Mouse (Mus musculus) embryonic facial prominence, embryonic 11.5 days (tissue): Measurements from ENCODE around the gene Trp53rkb. TPM values are rescaled to one million over a fixed set of nuclear protein-coding genes. Genes with fewer than 3 reads are reported as not detected.

Experiments
- ATAC-seq: fragments of 200-750 bp; cut with Nextera tagmentation; replicated peaks from 2 replicates; pipeline ENCODE4 v1.8.0; 2017; ENCODE audit warnings: low read depth; ENCODE audit not compliant: insufficient number of reproducible peaks, low FRiP score, low TSS enrichment
- DNase-seq: peaks from one replicate; pipeline ENCODE4 v3.0.0-alpha.2; 2015; ENCODE audit warnings: low spot score
- H3K27ac ChIP-seq: fragments of 300-500 bp; sonication (generic); replicated peaks from 2 replicates; pipeline ENCODE4 v1.5.1; 2014; ENCODE audit warnings: mild to moderate bottlenecking, low read depth, low read length, control low read depth
- H3K27me3 ChIP-seq: fragments of 300-500 bp; sonication (generic); 2 replicates; pipeline ENCODE4 v1.6.1; 2014; ENCODE audit warnings: mild to moderate bottlenecking, low read length, moderate library complexity, mixed read lengths; ENCODE audit not compliant: control insufficient read depth, insufficient read depth
- H3K36me3 ChIP-seq: fragments of 300-500 bp; sonication (generic); replicated peaks from 2 replicates; pipeline ENCODE4 v1.6.1; 2014; ENCODE audit warnings: low read depth, mild to moderate bottlenecking, low read length, moderate library complexity, mixed read lengths; ENCODE audit not compliant: control insufficient read depth, insufficient read depth
- H3K4me1 ChIP-seq: fragments of 300-500 bp; sonication (generic); 2 replicates; pipeline ENCODE4 v1.6.1; 2014; ENCODE audit warnings: low read length, mixed read lengths; ENCODE audit not compliant: control insufficient read depth, insufficient read depth
- H3K4me2 ChIP-seq: fragments of 300-500 bp; sonication (generic); 2 replicates; pipeline ENCODE4 v1.6.1; 2014; ENCODE audit warnings: low read depth, mild to moderate bottlenecking, control low read depth, low read length, moderate library complexity
- H3K4me3 ChIP-seq: fragments of 300-500 bp; sonication (generic); 2 replicates; pipeline ENCODE4 v1.5.1; 2014; ENCODE audit warnings: low read depth, low read length, control low read depth
- H3K9ac ChIP-seq: fragments of 300-500 bp; sonication (generic); replicated peaks from 2 replicates; pipeline ENCODE4 v1.6.1; 2014; ENCODE audit warnings: mild to moderate bottlenecking, control low read depth, low read length
- H3K9me3 ChIP-seq: fragments of 300-500 bp; sonication (generic); replicated peaks from 2 replicates; pipeline ENCODE4 v1.6.1; 2016; ENCODE audit warnings: mild to moderate bottlenecking, low read length, inconsistent platforms, mixed read lengths; ENCODE audit not compliant: control insufficient read depth
- WGBS: fragments of 180-500 bp; shearing (Covaris S2); extraction: QIAGEN DNeasy Blood & Tissue Kit; methylation state at CpG from one replicate; pipeline ENCODE4 v1.1.7; 2014; 5-methylcytosine and 5-hydroxymethylcytosine counted together
- polyA plus RNA-seq: library from polyadenylated mRNA; unstranded; fragments of >200 nt; fragmentation: Nextera tagmentation; extraction: Ambion mirVana; gene quantifications from 2 replicates; pipeline ENCODE4 v1.2.1, GENCODE M21; 2014

The Trp53rkb gene
- polyA plus RNA-seq, 1 experiment from 2014 or later: 8.9 TPM

GRCm38 (mm10) chr2:166826491-166827224 lies 34.3 kb downstream of the Trp53rkb start:
- DNase-seq: no peak
- Histone ChIP-seq H3K9ac (no peak overlapping the region), H3K9me3 (no peaks in the 10 kb centered on the region), H3K27me3 (no peaks in the 10 kb centered on the region), H3K4me2 (no peak overlapping the region), H3K4me1 (no peaks in the 10 kb centered on the region), H3K36me3 (no peaks in the 10 kb centered on the region), H3K4me3 (no peak overlapping the region), H3K27ac (no peak overlapping the region)
- 92% methylated on average over 8 of the region's 8 CpGs for WGBS
- ATAC-seq: no peak

DNA sequence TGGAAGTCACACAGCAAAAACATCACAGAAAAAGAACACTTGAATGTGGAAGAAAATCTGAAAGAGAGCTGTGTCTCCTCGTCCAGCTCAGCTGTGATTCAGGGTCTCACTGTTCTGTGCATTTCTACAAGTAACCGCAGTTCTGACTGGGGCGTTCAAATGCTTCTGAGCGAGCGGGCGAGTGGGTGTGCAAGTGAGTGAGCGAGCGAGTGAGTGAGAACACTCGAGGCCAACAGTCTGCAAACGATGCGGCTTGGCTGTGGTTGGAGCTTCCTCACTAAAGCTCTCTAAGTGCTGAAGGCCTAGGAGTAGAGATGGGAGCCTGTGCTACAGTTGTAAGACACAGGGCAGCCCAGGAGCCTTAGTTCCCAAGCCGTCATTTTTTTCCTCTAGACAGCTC lies 36.0 kb downstream of the Trp53rkb start:
- 91% methylated on average over 12 of the region's 12 CpGs for WGBS
- ATAC-seq: no peak

GRCm38 (mm10) chr2:166830350-166830749 lies 38.0 kb downstream of the Trp53rkb start:
- Histone ChIP-seq H3K27ac (no peak overlapping the region), H3K9me3 (no peaks in the 10 kb centered on the region), H3K4me1 (no peaks in the 10 kb centered on the region), H3K9ac (no peak overlapping the region), H3K27me3 (no peaks in the 10 kb centered on the region), H3K4me3 (no peak overlapping the region), H3K4me2 (no peak overlapping the region), H3K36me3 (no peaks in the 10 kb centered on the region)
- ATAC-seq (no peak), DNase-seq (no peak)
- 88% methylated on average over 5 of the region's 5 CpGs for WGBS

More for the DNA sequence above, 36.0 kb downstream of the Trp53rkb start:
- DNase-seq: no peak
- no peaks in the 10 kb centered on the region for H3K27me3 ChIP-seq
- H3K9me3 ChIP-seq: no peaks in the 10 kb centered on the region
- H3K4me1 ChIP-seq: no peaks in the 10 kb centered on the region
- H3K4me3 ChIP-seq: no peak overlapping the region
- H3K27ac ChIP-seq: no peak overlapping the region
- H3K4me2 ChIP-seq: no peak overlapping the region
- no peak overlapping the region for H3K9ac ChIP-seq
- no peaks in the 10 kb centered on the region for H3K36me3 ChIP-seq

DNA sequence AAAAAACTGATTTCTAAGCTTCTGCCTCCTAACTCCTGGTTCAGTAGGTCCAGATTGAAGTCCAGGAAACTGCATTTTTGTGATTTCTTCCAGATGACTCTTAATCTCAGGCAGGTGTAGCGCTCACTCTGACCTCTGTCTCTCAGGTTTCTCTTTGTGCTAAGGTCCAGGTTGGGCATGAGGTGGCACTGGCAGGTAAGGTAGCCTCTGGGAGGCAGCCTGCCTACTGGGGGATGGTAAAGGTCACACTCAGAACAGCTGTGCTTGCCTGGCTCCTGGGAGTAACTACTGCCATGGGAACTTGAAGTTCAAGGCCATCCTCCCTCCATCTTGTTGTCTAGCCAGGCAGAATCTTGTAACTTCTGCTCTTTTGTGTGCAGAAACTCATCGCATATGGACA lies 41.8 kb downstream of the Trp53rkb start:
- H3K9me3 ChIP-seq: no peaks in the 10 kb centered on the region
- no peak overlapping the region for H3K27ac ChIP-seq
- H3K4me3 ChIP-seq: no peak overlapping the region
- DNase-seq: no peak
- ATAC-seq: no peak
- H3K36me3 ChIP-seq: no peaks in the 10 kb centered on the region
- no peak overlapping the region for H3K9ac ChIP-seq
- no peaks in the 10 kb centered on the region for H3K4me1 ChIP-seq
- WGBS: 94% methylated on average over 2 of the region's 2 CpGs
- H3K4me2 ChIP-seq: no peak overlapping the region
- H3K27me3 ChIP-seq: no peaks in the 10 kb centered on the region

DNA sequence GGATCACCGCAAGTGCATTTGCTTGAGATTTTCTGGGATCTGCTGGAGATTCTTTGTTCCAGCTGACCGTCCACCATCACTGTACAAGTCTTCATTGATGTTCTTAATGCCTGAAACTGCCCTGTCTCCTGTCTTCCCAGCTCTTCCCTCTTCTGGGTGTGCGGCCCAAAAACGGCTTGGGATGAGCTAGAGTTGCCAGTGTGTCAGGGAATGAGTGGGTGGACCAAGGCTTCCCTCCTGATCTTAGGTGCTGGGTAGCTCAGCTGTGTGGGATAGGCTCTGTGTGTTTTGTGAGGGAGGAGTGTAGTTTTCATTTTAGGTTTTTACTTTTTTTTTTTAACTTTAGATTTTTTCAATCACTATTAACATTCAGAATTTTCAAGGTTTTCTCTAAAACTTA lies 42.5 kb downstream of the Trp53rkb start:
- no peak overlapping the region for H3K9ac ChIP-seq
- H3K27me3 ChIP-seq: no peaks in the 10 kb centered on the region
- no peak overlapping the region for H3K4me3 ChIP-seq
- no peak for ATAC-seq
- H3K36me3 ChIP-seq: no peaks in the 10 kb centered on the region
- H3K4me1 ChIP-seq: no peaks in the 10 kb centered on the region
- WGBS: 86% methylated on average over 4 of the region's 4 CpGs
- DNase-seq: no peak
- no peak overlapping the region for H3K27ac ChIP-seq
- H3K4me2 ChIP-seq: no peak overlapping the region
- H3K9me3 ChIP-seq: no peaks in the 10 kb centered on the region

DNA sequence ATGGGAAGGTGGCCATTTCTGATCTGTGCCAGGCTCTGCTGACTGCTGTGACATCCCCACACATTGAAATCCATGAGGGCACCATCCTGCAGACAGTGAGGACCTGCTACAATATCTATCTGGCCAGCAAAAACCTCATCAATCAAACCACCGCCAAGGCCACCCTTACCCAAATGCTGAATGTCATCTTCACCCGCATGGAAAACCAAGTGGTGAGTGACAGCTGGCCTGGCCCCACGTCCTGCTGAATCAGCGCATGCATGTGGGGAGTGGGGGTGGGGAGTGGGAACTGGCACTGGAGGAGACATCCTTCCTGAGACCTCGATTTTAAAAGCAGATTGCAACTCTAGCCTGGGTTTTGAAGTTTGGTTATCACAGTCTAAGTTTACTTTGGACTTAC lies 43.2 kb downstream of the Trp53rkb start:
- H3K9me3 ChIP-seq: no peaks in the 10 kb centered on the region
- 79% methylated on average over 5 of the region's 5 CpGs for WGBS
- H3K4me1 ChIP-seq: no peaks in the 10 kb centered on the region
- H3K36me3 ChIP-seq: no peaks in the 10 kb centered on the region
- ATAC-seq (no peak), DNase-seq (no peak)
- no peak overlapping the region for H3K27ac ChIP-seq
- H3K27me3 ChIP-seq: no peaks in the 10 kb centered on the region
- no peak overlapping the region for H3K4me2 ChIP-seq
- H3K4me3 ChIP-seq: no peak overlapping the region
- no peak overlapping the region for H3K9ac ChIP-seq

GRCm38 (mm10) chr2:166841813-166842212 lies 49.5 kb downstream of the Trp53rkb start:
- no peaks in the 10 kb centered on the region for H3K36me3 ChIP-seq
- H3K4me3 ChIP-seq: no peak overlapping the region
- H3K27ac ChIP-seq: no peak overlapping the region
- H3K9me3 ChIP-seq: no peaks in the 10 kb centered on the region
- 88% methylated on average over 4 of the region's 4 CpGs for WGBS
- no peak overlapping the region for H3K9ac ChIP-seq
- no peak overlapping the region for H3K4me2 ChIP-seq
- no peaks in the 10 kb centered on the region for H3K4me1 ChIP-seq
- DNase-seq: no peak
- no peaks in the 10 kb centered on the region for H3K27me3 ChIP-seq
- no peak for ATAC-seq
